In genomic region chr9:21124837-21125236, GRCm38 (mm10) we compare ENCODE assay signal across 23 mouse cellular contexts. TPM values are rescaled to one million over a fixed set of nuclear protein-coding genes. Genes with fewer than 3 reads are reported as not detected.
DNase-seq lines count a peak whose midpoint lies in the region; ATAC-seq and TF ChIP-seq lines count a peak whose summit lies in the region.
"Had no signal": no experiment of that assay in that cellular context is flagged by ENCODE, and none has a peak within 500 bp of the region (broad histone marks: within the 10 kb centered on the region; RNA-seq: fewer than 3 reads in every experiment).

No protein-coding gene starts in this region.

- H3K4me2 ChIP-seq in heart, embryonic 12.5 days = no peak overlapping the region
- H3K4me2 ChIP-seq: heart, embryonic 13.5 days; hindbrain, embryonic 12.5 days; hindbrain, embryonic 15.5 days had no signal

- no peak for TF ChIP-seq POLR2A in bone marrow macrophage, adult 2 months (IDR thresholded peaks at IDR 0.05; ENCODE audit: borderline replicate concordance, low read depth, low read length)

- no peaks in the 10 kb centered on the region; the same call in 1 of the 2 replicates for H3K27me3 ChIP-seq in heart, embryonic 12.5 days (replicated peaks)
- H3K27me3 ChIP-seq: heart, embryonic 13.5 days; hindbrain, embryonic 12.5 days; hindbrain, embryonic 15.5 days; Patski had no signal

- no peak for TF ChIP-seq CTCF in bone marrow macrophage, adult 2 months (IDR thresholded peaks at IDR 0.05; ENCODE audit: low read depth, low read length)
- no peak for TF ChIP-seq CTCF in left cerebral cortex, adult 2 months (IDR thresholded peaks at IDR 0.05)

- H3K27ac ChIP-seq in heart, embryonic 12.5 days (ENCODE audit: poor library complexity, severe bottlenecking) = no peak overlapping the region
- H3K27ac ChIP-seq in bone marrow macrophage, adult 2 months (ENCODE audit: insufficient read depth, low read depth, low read length) = peak overlapping the region; percentile 78
- H3K27ac ChIP-seq in left cerebral cortex, adult 2 months = no peak overlapping the region
- H3K27ac ChIP-seq: gastrocnemius, adult 2 months; hindbrain, embryonic 12.5 days; hindbrain, embryonic 15.5 days had no signal

- peak; percentile 82 for DNase-seq in heart, adult 11 months
- DNase-seq in c-Kit-positive CD71-positive TER-119-positive erythroid progenitor cells, embryonic 14.5 days (ENCODE audit: low spot score) = no peak
- no peak for DNase-seq in left cerebral cortex, adult 2 months (ENCODE audit: extremely low spot score in 1 of 2, low spot score in 2 of 2)
- DNase-seq: adrenal gland, postnatal 10 days; adrenal gland, postnatal 36 days; cerebellum, adult 18-20 months; cerebellum, adult 9-10 months; cerebellum, postnatal 14 days; forebrain, postnatal 0 days; gastrocnemius, adult 2 months; gastrocnemius, postnatal 14 days; heart, adult 18-20 months; heart, postnatal 14 days; heart, postnatal 4 days had no signal

- peaks cover 60% of the 10 kb centered on the region for H3K36me3 ChIP-seq in heart, embryonic 12.5 days

- H3K9me3 ChIP-seq in heart, embryonic 12.5 days (replicated peaks) = no peaks in the 10 kb centered on the region
- H3K9me3 ChIP-seq: G1E; heart, embryonic 13.5 days; hindbrain, embryonic 12.5 days; hindbrain, embryonic 15.5 days had no signal

- H3K9ac ChIP-seq in heart, embryonic 12.5 days = no peak overlapping the region
- H3K9ac ChIP-seq: forebrain, postnatal 0 days; hindbrain, embryonic 12.5 days; hindbrain, embryonic 15.5 days had no signal

- no peak for ATAC-seq in heart, embryonic 12.5 days (ENCODE audit: insufficient number of reproducible peaks, low FRiP score)
- ATAC-seq in monocyte, adult 5-6 weeks (replicated peaks; ENCODE audit: insufficient number of reproducible peaks, low FRiP score, low TSS enrichment, poor library complexity, severe bottlenecking) = 0 out of 2 replicates have a peak, but pooled peaks have one; percentile 24
- ATAC-seq: forebrain, embryonic 14.5 days; forebrain, postnatal 0 days; Patski had no signal

- peaks cover 24% of the 10 kb centered on the region for H3K4me1 ChIP-seq in heart, embryonic 12.5 days (replicated peaks)
- peaks cover 32% of the 10 kb centered on the region for H3K4me1 ChIP-seq in bone marrow macrophage, adult 2 months (ENCODE audit: control insufficient read depth, insufficient read depth, low read length)
- H3K4me1 ChIP-seq: hindbrain, embryonic 12.5 days; hindbrain, embryonic 15.5 days had no signal

- no peak overlapping the region for H3K4me3 ChIP-seq in heart, embryonic 12.5 days
- no peak overlapping the region for H3K4me3 ChIP-seq in bone marrow macrophage, adult 2 months (ENCODE audit: insufficient read depth, low read length)
- no peak overlapping the region for H3K4me3 ChIP-seq in left cerebral cortex, adult 2 months
- H3K4me3 ChIP-seq: gastrocnemius, adult 2 months; heart, embryonic 13.5 days; hindbrain, embryonic 12.5 days; hindbrain, embryonic 15.5 days had no signal

- 82% methylated on average over 5 of the region's 5 CpGs for WGBS in heart, embryonic 12.5 days

- intact Hi-C loops in left cerebral cortex, adult 2 months (cut with DNase I) = no loop called here

RNA-seq across cellular contexts. Expression of gene Tyk2, which starts 6.2 kb away (rescaled TPM):
- polyA plus RNA-seq in heart, embryonic 12.5 days (2016; fragmentation: Nextera tagmentation; extraction: Ambion mirVana) = 15.3 and 17.5 TPM in 2 replicates
- 46.3 and 47.1 TPM in 2 replicates for polyA plus RNA-seq in bone marrow macrophage, adult 2 months (2012; ENCODE audit: insufficient read depth, insufficient read length, missing spikeins)
- 38.4 to 87.0 TPM (median 42.5 TPM) in 3 replicates for total RNA-seq in monocyte, adult 5-6 weeks (2017)
- 10 to 100 TPM; 13.2 to 14.6 TPM for total RNA-seq in left cerebral cortex, adult 2 months (2021)

RNA-seq across cellular contexts. Expression of gene Cdc37, which starts 24.9 kb away (rescaled TPM):
- 232 and 241 TPM in 2 replicates for polyA plus RNA-seq in heart, embryonic 12.5 days (2016; fragmentation: Nextera tagmentation; extraction: Ambion mirVana)
- 104 and 110 TPM in 2 replicates for polyA plus RNA-seq in bone marrow macrophage, adult 2 months (2012; ENCODE audit: insufficient read depth, insufficient read length, missing spikeins)
- total RNA-seq in monocyte, adult 5-6 weeks (2017) = 174 to 287 TPM (median 193 TPM) in 3 replicates
- 100 to 1,000 TPM; 141 to 143 TPM for total RNA-seq in left cerebral cortex, adult 2 months (2021)

RNA-seq across cellular contexts. Expression of gene Raver1, which starts 33.0 kb away (rescaled TPM):
- 62.9 and 67.7 TPM in 2 replicates for polyA plus RNA-seq in heart, embryonic 12.5 days (2016; fragmentation: Nextera tagmentation; extraction: Ambion mirVana)
- polyA plus RNA-seq in bone marrow macrophage, adult 2 months (2012; ENCODE audit: insufficient read depth, insufficient read length, missing spikeins) = 31.2 and 35.4 TPM in 2 replicates
- 8.1 to 18.1 TPM (median 12.9 TPM) in 3 replicates for total RNA-seq in monocyte, adult 5-6 weeks (2017)
- 10 to 100 TPM; 28.0 to 29.0 TPM for total RNA-seq in left cerebral cortex, adult 2 months (2021)

RNA-seq across cellular contexts. Expression of gene Gm38431, which starts 33.0 kb away (rescaled TPM):
- 1.8 and 2.0 TPM in 2 replicates for polyA plus RNA-seq in heart, embryonic 12.5 days (2016; fragmentation: Nextera tagmentation; extraction: Ambion mirVana)
- 0.56 and 1.3 TPM in 2 replicates for polyA plus RNA-seq in bone marrow macrophage, adult 2 months (2012; ENCODE audit: insufficient read depth, insufficient read length, missing spikeins)
- 2.3 to 5.6 TPM in 2 of 3 replicates, not detected in the other for total RNA-seq in monocyte, adult 5-6 weeks (2017)
- 1 to 10 TPM; 2.2 to 4.2 TPM for total RNA-seq in left cerebral cortex, adult 2 months (2021)

RNA-seq across cellular contexts. Expression of gene Pde4a, which starts 40.7 kb away (rescaled TPM):
- 10.1 and 10.2 TPM in 2 replicates for polyA plus RNA-seq in heart, embryonic 12.5 days (2016; fragmentation: Nextera tagmentation; extraction: Ambion mirVana)
- polyA plus RNA-seq in bone marrow macrophage, adult 2 months (2012; ENCODE audit: insufficient read depth, insufficient read length, missing spikeins) = 13.2 and 14.2 TPM in 2 replicates
- 2.1 to 5.6 TPM (median 2.5 TPM) in 3 replicates for total RNA-seq in monocyte, adult 5-6 weeks (2017)
- 100 to 1,000 TPM; 101 to 106 TPM for total RNA-seq in left cerebral cortex, adult 2 months (2021)
